Mouse (Mus musculus) limb, embryonic 11.5 days (tissue): Measurements from ENCODE around the gene Rnf115. TPM values are rescaled to one million over a fixed set of nuclear protein-coding genes. Genes with fewer than 3 reads are reported as not detected.

Source experiments
- ATAC-seq: fragments of 200-750 bp; cut with Nextera tagmentation; 2 replicates; pipeline ENCODE4 v1.8.0; 2017; ENCODE audit warnings: low read depth; ENCODE audit not compliant: insufficient number of reproducible peaks, low FRiP score, low TSS enrichment
- DNase-seq: peaks from one replicate; pipeline ENCODE4 v3.0.0-alpha.2; 2015; ENCODE audit warnings: low spot score
- H3K27ac ChIP-seq: fragments of 300-500 bp; sonication (generic); replicated peaks from 2 replicates; pipeline ENCODE4 v1.5.1; 2014; ENCODE audit warnings: low read depth, mild to moderate bottlenecking, low read length
- H3K27me3 ChIP-seq: fragments of 300-500 bp; sonication (generic); 2 replicates; pipeline ENCODE4 v1.6.1; 2014; ENCODE audit warnings: mild to moderate bottlenecking, low read length, mixed read lengths; ENCODE audit not compliant: control insufficient read depth, insufficient read depth
- H3K36me3 ChIP-seq: fragments of 300-500 bp; sonication (generic); 2 replicates; pipeline ENCODE4 v1.6.1; 2014; ENCODE audit warnings: mild to moderate bottlenecking, low read length, moderate library complexity, mixed read lengths; ENCODE audit not compliant: control insufficient read depth, insufficient read depth
- H3K4me1 ChIP-seq: fragments of 300-500 bp; sonication (generic); 2 replicates; pipeline ENCODE4 v1.6.1; 2014; ENCODE audit warnings: low read length, mixed read lengths; ENCODE audit not compliant: control insufficient read depth, insufficient read depth
- H3K4me2 ChIP-seq: fragments of 300-500 bp; sonication (generic); 2 replicates; pipeline ENCODE4 v1.6.1; 2014; ENCODE audit warnings: low read depth, mild to moderate bottlenecking, moderate library complexity; ENCODE audit not compliant: severe bottlenecking
- H3K4me3 ChIP-seq: fragments of 300-500 bp; sonication (generic); 2 replicates; pipeline ENCODE4 v1.5.1; 2014; ENCODE audit warnings: low read depth, low read length
- H3K9ac ChIP-seq: fragments of 300-500 bp; sonication (generic); 2 replicates; pipeline ENCODE4 v1.6.1; 2014; ENCODE audit warnings: mild to moderate bottlenecking, low read length
- H3K9me3 ChIP-seq: fragments of 300-500 bp; sonication (generic); 2 replicates; pipeline ENCODE4 v1.6.1; 2016; ENCODE audit warnings: low read length; ENCODE audit not compliant: control insufficient read depth
- whole genome bisulfite sequencing: fragments of 180-500 bp; shearing (Covaris S2); extraction: QIAGEN DNeasy Blood & Tissue Kit; methylation state at CpG from one replicate; pipeline ENCODE4 v1.1.7; 2014; 5-methylcytosine and 5-hydroxymethylcytosine counted together
- polyA plus RNA-seq: library from polyadenylated mRNA; unstranded; fragments of >200 nt; fragmentation: Nextera tagmentation; extraction: Ambion mirVana; gene quantifications from 2 replicates; pipeline ENCODE4 v1.2.1, GENCODE M21; 2014

Rnf115 gene
- polyA plus RNA-seq, 1 experiment from 2014 or later, result 70.0 TPM

- no peak for ATAC-seq
- Histone ChIP-seq H3K9me3 (no peaks in the 10 kb centered on the region), H3K27me3 (no peaks in the 10 kb centered on the region), H3K4me2 (no peak overlapping the region), H3K4me3 (no peak overlapping the region), H3K27ac (no peak overlapping the region), H3K4me1 (no peaks in the 10 kb centered on the region), H3K36me3 (no peaks in the 10 kb centered on the region), H3K9ac (no peak overlapping the region)
- DNase-seq, result no peak
- 87% methylated on average over 12 of the region's 12 CpGs for WGBS
These were observed 97.2 kb downstream of the Rnf115 start for GRCm38 (mm10) chr3:96824614-96825013.

GRCm38 (mm10) chr3:96825261-96825660 is 97.8 kb downstream of the Rnf115 start:
- Histone ChIP-seq H3K27ac (no peak overlapping the region), H3K4me2 (no peak overlapping the region), H3K27me3 (no peaks in the 10 kb centered on the region), H3K4me1 (no peaks in the 10 kb centered on the region), H3K36me3 (no peaks in the 10 kb centered on the region), H3K9me3 (no peaks in the 10 kb centered on the region), H3K9ac (no peak overlapping the region), H3K4me3 (no peak overlapping the region)
- no peak for DNase-seq
- no peak for ATAC-seq
- 54% methylated on average over 11 of the region's 11 CpGs for WGBS

- no peaks in the 10 kb centered on the region for H3K36me3 ChIP-seq
- no peak overlapping the region for H3K4me2 ChIP-seq
- no peak overlapping the region for H3K9ac ChIP-seq
- no peaks in the 10 kb centered on the region for H3K9me3 ChIP-seq
- H3K4me3 ChIP-seq, result no peak overlapping the region
- no peaks in the 10 kb centered on the region for H3K27me3 ChIP-seq
- ATAC-seq, result no peak
- H3K4me1 ChIP-seq, result no peaks in the 10 kb centered on the region
- DNase-seq, result no peak
- H3K27ac ChIP-seq, result no peak overlapping the region
- 30% methylated on average over 15 of the region's 15 CpGs for WGBS
These were observed 100.9 kb downstream of the Rnf115 start for GRCm38 (mm10) chr3:96828308-96828864.

GRCm38 (mm10) chr3:96828984-96829383 is 101.5 kb downstream of the Rnf115 start, which contains the start of the genes Pdzk1 and Cd160:
Pdzk1 (plus strand) TSS chr3:96829284.
Cd160 (minus strand) TSS chr3:96829351.
- Histone ChIP-seq H3K9me3 (no peaks in the 10 kb centered on the region), H3K27ac (no peak within 1 kb of the TSS), H3K4me3 (no peak within 1 kb of the TSS), H3K27me3 (no peaks in the 10 kb centered on the region), H3K9ac (no peak within 1 kb of the TSS), H3K36me3 (no peaks in the 10 kb centered on the region), H3K4me1 (no peaks in the 10 kb centered on the region), H3K4me2 (no peak within 1 kb of the TSS)
- no peak for DNase-seq
- ATAC-seq, result no peak
- WGBS, result 56% methylated on average over 1 of the region's 1 CpGs

GRCm38 (mm10) chr3:96829856-96830255 is 102.4 kb downstream of the Rnf115 start:
- Histone ChIP-seq H3K4me2 (no peak overlapping the region), H3K27me3 (no peaks in the 10 kb centered on the region), H3K9me3 (no peaks in the 10 kb centered on the region), H3K9ac (no peak overlapping the region), H3K27ac (no peak overlapping the region), H3K4me3 (no peak overlapping the region), H3K36me3 (no peaks in the 10 kb centered on the region), H3K4me1 (no peaks in the 10 kb centered on the region)
- WGBS, result 76% methylated on average over 10 of the region's 10 CpGs
- DNase-seq (no peak), ATAC-seq (no peak)

- Histone ChIP-seq H3K27ac (no peak overlapping the region), H3K9ac (no peak overlapping the region), H3K4me1 (no peaks in the 10 kb centered on the region), H3K9me3 (no peaks in the 10 kb centered on the region), H3K4me2 (no peak overlapping the region), H3K36me3 (no peaks in the 10 kb centered on the region), H3K27me3 (no peaks in the 10 kb centered on the region), H3K4me3 (no peak overlapping the region)
- 44% methylated on average over 5 of the region's 5 CpGs for WGBS
- ATAC-seq (no peak), DNase-seq (no peak)
These were observed 105.5 kb downstream of the Rnf115 start for GRCm38 (mm10) chr3:96832930-96833329.

- Histone ChIP-seq H3K4me2 (no peak overlapping the region), H3K27ac (no peak overlapping the region), H3K36me3 (no peaks in the 10 kb centered on the region), H3K4me1 (no peaks in the 10 kb centered on the region), H3K9ac (no peak overlapping the region), H3K9me3 (no peaks in the 10 kb centered on the region), H3K4me3 (no peak overlapping the region), H3K27me3 (no peaks in the 10 kb centered on the region)
- DNase-seq, result no peak
- ATAC-seq, result no peak
- WGBS, result 73% methylated on average over 7 of the region's 7 CpGs
These were observed 107.3 kb downstream of the Rnf115 start for GRCm38 (mm10) chr3:96834587-96835348.

- 80% methylated on average over 2 of the region's 2 CpGs for WGBS
- Histone ChIP-seq H3K9me3 (no peaks in the 10 kb centered on the region), H3K4me1 (no peaks in the 10 kb centered on the region), H3K4me3 (no peak overlapping the region), H3K9ac (no peak overlapping the region), H3K4me2 (no peak overlapping the region), H3K36me3 (no peaks in the 10 kb centered on the region), H3K27me3 (no peaks in the 10 kb centered on the region), H3K27ac (no peak overlapping the region)
- no peak for ATAC-seq
- no peak for DNase-seq
These were observed 109.0 kb downstream of the Rnf115 start for GRCm38 (mm10) chr3:96836414-96836813.
